Mouse (Mus musculus) heart, postnatal 0 days (tissue): Measurements from ENCODE around the gene Sox15. TPM values are rescaled to one million over a fixed set of nuclear protein-coding genes. Genes with fewer than 3 reads are reported as not detected.
A peak's percentile ranks its signal among the peaks of the same experiment; 100 is the strongest.
"Not testable (repeated sequence)": the region's sequence is repeated elsewhere in the genome, so short reads cannot be mapped to it uniquely, and the experiment has no call there.

Source experiments
- ATAC-seq: fragments of 200-750 bp; cut with Nextera tagmentation; 2 replicates; pipeline ENCODE4 v1.8.0; 2017; ENCODE audit warnings: low read depth, moderate number of reproducible peaks, moderate library complexity; ENCODE audit not compliant: insufficient read depth
- DNase-seq: peaks from one replicate; pipeline ENCODE4 v3.0.0-alpha.2; 2016; ENCODE audit warnings: low spot score
- H3K27ac ChIP-seq: fragments of 300-500 bp; sonication (generic); 2 replicates; pipeline ENCODE4 v1.5.1; 2014; ENCODE audit warnings: low read depth, mild to moderate bottlenecking
- H3K27me3 ChIP-seq: fragments of 300-500 bp; sonication (generic); 2 replicates; pipeline ENCODE4 v1.6.1; 2014; ENCODE audit warnings: low read length, mixed read lengths; ENCODE audit not compliant: control insufficient read depth, insufficient read depth
- H3K36me3 ChIP-seq: fragments of 300-500 bp; sonication (generic); replicated peaks from 2 replicates; pipeline ENCODE4 v1.6.1; 2014; ENCODE audit warnings: low read length, mixed read lengths; ENCODE audit not compliant: control insufficient read depth, insufficient read depth
- H3K4me1 ChIP-seq: fragments of 300-500 bp; sonication (generic); 2 replicates; pipeline ENCODE4 v1.6.1; 2014; ENCODE audit warnings: antibody characterized with exemption; ENCODE audit not compliant: control insufficient read depth, insufficient read depth
- H3K4me2 ChIP-seq: fragments of 300-500 bp; sonication (generic); 2 replicates; pipeline ENCODE4 v1.6.1; 2014; ENCODE audit warnings: low read depth, mild to moderate bottlenecking, low read length, moderate library complexity
- H3K4me3 ChIP-seq: fragments of 300-500 bp; sonication (generic); 2 replicates; pipeline ENCODE4 v1.5.1; 2014; ENCODE audit warnings: low read depth, low read length
- H3K9ac ChIP-seq: fragments of 300-500 bp; sonication (generic); replicated peaks from 2 replicates; pipeline ENCODE4 v1.6.1; 2014; ENCODE audit warnings: low read depth, low read length, mixed read lengths
- H3K9me3 ChIP-seq: fragments of 300-500 bp; sonication (generic); replicated peaks from 2 replicates; pipeline ENCODE4 v1.6.1; 2016; ENCODE audit warnings: low read length; ENCODE audit not compliant: control insufficient read depth
- CTCF ChIP-seq: IDR thresholded peaks from 2 replicates; pipeline ENCODE4 v1.5.1; 2016; ENCODE audit warnings: antibody characterized with exemption, control low read depth, low read depth
- EP300 ChIP-seq: IDR thresholded peaks from 2 replicates; pipeline ENCODE4 v1.6.1; 2016; ENCODE audit warnings: antibody characterized with exemption, low read depth
- WGBS: fragments of 180-500 bp; shearing (Covaris S2); extraction: QIAGEN DNeasy Blood & Tissue Kit; methylation state at CpG from one replicate; pipeline ENCODE4 v1.1.7; 2014; 5-methylcytosine and 5-hydroxymethylcytosine counted together
- polyA plus RNA-seq: library from polyadenylated mRNA; unstranded; fragments of >200 nt; fragmentation: Nextera tagmentation; extraction: Ambion mirVana; gene quantifications from 2 replicates; pipeline ENCODE4 v1.2.1, GENCODE M21; 2015
- total RNA-seq: library from RNA; depleted of rRNA; stranded (reverse); fragments of >200 nt; gene quantifications from 2 replicates; pipeline ENCODE4 v1.2.3, GENCODE M21; 2014; ENCODE audit warnings: low replicate concordance

Sox15 gene
- total and polyA plus RNA-seq, 2 experiments from 2014 or later = not detected

- DNase-seq (no peak), ATAC-seq (0 out of 2 replicates have a peak, but pooled peaks have one; percentile 5)
- Histone ChIP-seq H3K27ac (peak overlapping the region; percentile 72), H3K4me2 (peak overlapping the region; percentile 73), H3K27me3 (no peaks in the 10 kb centered on the region), H3K4me3 (peak overlapping the region; percentile 55), H3K36me3 (no peaks in the 10 kb centered on the region), H3K4me1 (peaks cover 9% of the 10 kb centered on the region; the same call in 1 of the 2 replicates), H3K9me3 (no peaks in the 10 kb centered on the region), H3K9ac (peak overlapping the region; percentile 68)
- TF ChIP-seq CTCF (no peak), EP300 (no peak)
- 27% methylated on average over 6 of the region's 6 CpGs for WGBS
Observed at GRCm38 (mm10) chr11:69695046-69695360, 39.9 kb downstream of the Sox15 start.

GRCm38 (mm10) chr11:69695361-69696181 is 40.5 kb downstream of the Sox15 start, which contains the start of the genes Tnfsf12 and Tnfsfm13:
TSS of gene Tnfsf12 (minus strand) at chr11:69695849.
TSS of gene Tnfsfm13 (minus strand) at chr11:69696098.
- Histone ChIP-seq H3K36me3 (no peaks in the 10 kb centered on the region), H3K27ac (peak within 1 kb of the TSS; percentile 72), H3K4me2 (peak within 1 kb of the TSS; percentile 73), H3K4me1 (peaks cover 9% of the 10 kb centered on the region; the same call in 1 of the 2 replicates), H3K27me3 (no peaks in the 10 kb centered on the region), H3K9me3 (no peaks in the 10 kb centered on the region), H3K4me3 (peak within 1 kb of the TSS; percentile 55), H3K9ac (peak within 1 kb of the TSS; percentile 68)
- WGBS = 4% methylated on average over 40 of the region's 41 CpGs
- DNase-seq (peak; percentile 63), ATAC-seq (peak; percentile 76)
- TF ChIP-seq CTCF (no peak), EP300 (no peak)

GRCm38 (mm10) chr11:69697396-69697795 is 42.3 kb downstream of the Sox15 start:
- Histone ChIP-seq H3K27me3 (no peaks in the 10 kb centered on the region), H3K36me3 (no peaks in the 10 kb centered on the region), H3K9me3 (no peaks in the 10 kb centered on the region), H3K4me3 (no peak overlapping the region), H3K9ac (no peak overlapping the region), H3K27ac (no peak overlapping the region), H3K4me1 (peaks cover 9% of the 10 kb centered on the region; the same call in 1 of the 2 replicates), H3K4me2 (no peak overlapping the region)
- WGBS = 76% methylated on average over 3 of the region's 3 CpGs
- no peak for DNase-seq
- ATAC-seq = no peak
- TF ChIP-seq EP300 (no peak), CTCF (no peak)

- WGBS = 70% methylated on average over 5 of the region's 5 CpGs
- H3K9me3 ChIP-seq = no peaks in the 10 kb centered on the region
- no peaks in the 10 kb centered on the region for H3K36me3 ChIP-seq
- ATAC-seq (no peak), DNase-seq (no peak)
- no peak overlapping the region for H3K27ac ChIP-seq
- H3K4me2 ChIP-seq = no peak overlapping the region
- TF ChIP-seq CTCF (no peak), EP300 (no peak)
- no peak overlapping the region for H3K9ac ChIP-seq
- H3K4me1 ChIP-seq = peaks cover 9% of the 10 kb centered on the region; the same call in 1 of the 2 replicates
- H3K27me3 ChIP-seq = no peaks in the 10 kb centered on the region
- no peak overlapping the region for H3K4me3 ChIP-seq
Observed at GRCm38 (mm10) chr11:69698574-69698973, 43.5 kb downstream of the Sox15 start.

GRCm38 (mm10) chr11:69699595-69699994 is 44.5 kb downstream of the Sox15 start:
- ATAC-seq (no peak), DNase-seq (no peak)
- H3K4me1 ChIP-seq = peaks cover 9% of the 10 kb centered on the region; the same call in 1 of the 2 replicates
- H3K9ac ChIP-seq = no peak overlapping the region
- 3% methylated on average over 1 of the region's 1 CpGs for WGBS
- no peaks in the 10 kb centered on the region for H3K9me3 ChIP-seq
- no peak overlapping the region for H3K27ac ChIP-seq
- H3K4me3 ChIP-seq = no peak overlapping the region
- no peaks in the 10 kb centered on the region for H3K36me3 ChIP-seq
- TF ChIP-seq EP300 = no peak
- no peak for TF ChIP-seq CTCF
- H3K27me3 ChIP-seq = no peaks in the 10 kb centered on the region
- H3K4me2 ChIP-seq = no peak overlapping the region

GRCm38 (mm10) chr11:69702886-69703285 is 47.8 kb downstream of the Sox15 start:
- DNase-seq, ATAC-seq: not testable (repeated sequence)
- WGBS = 95% methylated on average over 9 of the region's 10 CpGs

GRCm38 (mm10) chr11:69703381-69703780 is 48.3 kb downstream of the Sox15 start:
- WGBS = 91% methylated on average over 2 of the region's 3 CpGs

More at GRCm38 (mm10) chr11:69702886-69703285, 47.8 kb downstream of the Sox15 start:
- H3K9ac ChIP-seq, H3K27me3 ChIP-seq, H3K4me3 ChIP-seq, H3K4me2 ChIP-seq, H3K36me3 ChIP-seq, H3K9me3 ChIP-seq, H3K27ac ChIP-seq: not testable (repeated sequence)
- peaks cover 15% of the 10 kb centered on the region; the same call in 1 of the 2 replicates for H3K4me1 ChIP-seq

More at GRCm38 (mm10) chr11:69703381-69703780, 48.3 kb downstream of the Sox15 start:
- DNase-seq, H3K27ac ChIP-seq, H3K9ac ChIP-seq, ATAC-seq, H3K36me3 ChIP-seq, H3K4me2 ChIP-seq, H3K4me3 ChIP-seq, H3K27me3 ChIP-seq, H3K9me3 ChIP-seq: not testable (repeated sequence)
- peaks cover 15% of the 10 kb centered on the region; the same call in 1 of the 2 replicates for H3K4me1 ChIP-seq
